Mouse (Mus musculus) heart, adult 2 months (tissue): Measurements from ENCODE around the gene S100a13.

Experiments used
- CTCF ChIP-seq: fragments of 200-600 bp; IDR thresholded peaks from 2 replicates; pipeline ENCODE4 v1.8.1; 2022; ENCODE audit warnings: antibody characterized with exemption, mild to moderate bottlenecking, moderate library complexity
- POLR2A ChIP-seq: fragments of 200-500 bp; IDR thresholded peaks from 2 replicates; pipeline ENCODE4 v1.6.1; 2011; ENCODE audit warnings: mild to moderate bottlenecking, low read depth, low read length, control low read depth; ENCODE audit not compliant: insufficient read depth

DNA sequence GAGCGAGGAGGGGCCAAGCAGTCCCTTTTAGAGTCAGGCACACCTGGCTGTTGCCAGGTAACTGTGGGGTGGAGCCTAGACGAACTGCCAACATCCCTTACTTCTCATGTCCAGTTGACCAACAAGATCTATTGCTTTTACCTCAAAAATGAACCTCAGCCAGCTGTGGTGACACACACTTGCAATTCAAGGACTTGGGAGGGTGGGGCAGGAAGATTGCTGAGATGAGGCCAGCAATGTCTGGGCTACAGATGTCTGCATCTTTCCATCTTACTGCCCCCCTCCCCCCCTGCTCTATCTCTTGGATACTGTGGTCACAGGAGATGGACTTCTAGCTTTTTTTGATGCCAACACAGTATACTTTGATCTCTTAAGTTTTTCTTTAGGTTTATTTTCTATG, 38.0 kb downstream of the S100a13 start:
- TF ChIP-seq CTCF (no peak), POLR2A (no peak)
